Comparison of ENCODE assay signal across 8 mouse cellular contexts in the genomic region with DNA sequence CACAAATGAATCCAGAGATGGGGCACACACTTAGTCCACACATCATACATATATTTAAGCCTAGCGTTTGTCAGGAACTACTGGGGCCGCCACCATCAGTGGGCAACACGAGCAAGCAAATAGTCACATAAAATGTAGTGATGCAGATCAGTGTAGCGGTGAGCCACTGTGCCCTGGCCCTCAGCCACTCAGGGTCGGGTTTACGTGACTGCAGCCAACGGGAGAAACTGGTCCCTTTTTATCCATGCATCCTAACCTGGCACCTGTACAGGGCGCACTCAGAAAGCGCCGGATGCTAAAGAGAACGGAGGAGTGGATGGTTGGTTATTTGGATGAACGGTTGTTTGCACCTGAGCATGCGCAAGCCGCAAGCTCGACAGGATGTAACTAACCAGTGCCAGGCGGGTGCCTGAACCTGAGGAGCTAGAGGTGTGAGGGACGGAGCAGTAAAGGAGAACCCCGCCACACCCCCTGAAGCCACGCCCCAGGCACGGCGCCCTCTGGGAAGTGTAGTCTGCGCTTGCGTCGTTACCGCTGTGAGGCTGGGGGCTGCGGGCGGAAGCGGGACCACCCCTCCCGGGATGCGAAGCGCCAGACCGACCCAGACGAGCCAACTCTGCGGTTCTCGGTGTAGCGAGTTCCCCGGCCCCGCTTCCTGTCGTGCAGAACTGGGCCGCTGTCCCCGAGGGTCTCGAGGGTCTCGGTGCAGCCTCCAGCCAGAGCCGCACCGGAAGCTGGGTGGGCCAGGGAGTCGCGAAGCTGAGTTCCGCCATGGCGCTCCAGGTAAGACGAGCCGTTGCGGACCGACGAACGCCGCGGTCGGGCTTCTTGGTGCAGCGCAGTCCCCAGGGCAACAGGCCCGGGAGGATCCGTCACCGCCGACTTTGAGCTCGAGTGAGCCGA. TPM values are rescaled to one million over a fixed set of nuclear protein-coding genes. Genes with fewer than 3 reads are reported as not detected.
DNase-seq lines count a peak whose midpoint lies in the region; ATAC-seq and TF ChIP-seq lines count a peak whose summit lies in the region.

A gene (plus strand): TSS at position 482 of the 903 bp plus-strand sequence.

- peak within 1 kb of the TSS; percentile 87 for H3K4me2 ChIP-seq in lung, embryonic 15.5 days

- H3K27me3 ChIP-seq in Patski = peaks cover 26% of the 10 kb centered on the region
- H3K27me3 ChIP-seq in hindbrain, embryonic 10.5 days (ENCODE audit: insufficient read depth, poor library complexity, severe bottlenecking) = peaks cover 6% of the 10 kb centered on the region; the same call in 1 of the 2 replicates
- no peaks in the 10 kb centered on the region for H3K27me3 ChIP-seq in lung, embryonic 15.5 days

- no peaks in the 10 kb centered on the region for H3K36me3 ChIP-seq in hindbrain, embryonic 10.5 days
- H3K36me3 ChIP-seq in lung, embryonic 15.5 days = no peaks in the 10 kb centered on the region

- DNase-seq in Patski (ENCODE audit: low read depth, low spot score) = no peak
- DNase-seq in cerebellum, adult 9-11 months = peak; percentile 98
- DNase-seq in frontal cortex, adult 2 months (ENCODE audit: extremely low spot score in 1 of 2, low spot score in 1 of 2) = peak; percentile 72 to 89
- peak; percentile 88 for DNase-seq in hindbrain, embryonic 10.5 days (ENCODE audit: low spot score)
- peak; percentile 50 for DNase-seq in layer of hippocampus, adult 9-10 months (ENCODE audit: low spot score)
- peak; percentile 71 for DNase-seq in ovary, adult 18-20 months (ENCODE audit: low spot score)
- DNase-seq in thymus, postnatal 0 days (ENCODE audit: low spot score) = peak; percentile 92

- peak within 1 kb of the TSS; percentile 89 for H3K4me3 ChIP-seq in hindbrain, embryonic 10.5 days
- peak within 1 kb of the TSS; percentile 89 for H3K4me3 ChIP-seq in lung, embryonic 15.5 days

- peak within 1 kb of the TSS; percentile 83 for H3K9ac ChIP-seq in lung, embryonic 15.5 days

- no peak for TF ChIP-seq CTCF in Patski (IDR thresholded peaks at IDR 0.05)

- POLR2A ChIA-PET in Patski (lab: Charles Lee) = interaction anchor here (0.9 to 3.2 kb wide), 3 partner anchors 10 to 50 kb away, joined by 5 to 13 read pairs (median 5); a partner anchor contains a TSS

- WGBS in hindbrain, embryonic 10.5 days = 1% methylated on average over 65 of the region's 65 CpGs
- WGBS in lung, embryonic 15.5 days = under 1% methylated on average over 65 of the region's 65 CpGs

- H3K27ac ChIP-seq in hindbrain, embryonic 10.5 days = peak within 1 kb of the TSS; percentile 95
- H3K27ac ChIP-seq in lung, embryonic 15.5 days = peak within 1 kb of the TSS; percentile 70

- H3K4me1 ChIP-seq in hindbrain, embryonic 10.5 days (replicated peaks) = peaks cover 25% of the 10 kb centered on the region
- H3K4me1 ChIP-seq in lung, embryonic 15.5 days = peaks cover 16% of the 10 kb centered on the region

- CTCF ChIA-PET in Patski (lab: Charles Lee) = interaction anchor here (1.0 kb wide), 1 partner anchor 23 kb away, joined by 3 read pairs; no protein-coding TSS in a partner anchor

- in situ Hi-C loops in Patski (cut with MboI; ENCODE audit: low pct_unique_long_range_greater_than_20kb) = no loop called here

- no peaks in the 10 kb centered on the region for H3K9me3 ChIP-seq in hindbrain, embryonic 10.5 days
- H3K9me3 ChIP-seq in lung, embryonic 15.5 days = no peaks in the 10 kb centered on the region

- peak; percentile 91 for ATAC-seq in Patski
- ATAC-seq in lung, embryonic 15.5 days (ENCODE audit: borderline replicate concordance, extremely low read depth, low FRiP score, low TSS enrichment) = peak; percentile 95

RNA-seq across cellular contexts. Expression of the gene that starts here (rescaled TPM):
- 36.0 TPM for polyA plus RNA-seq in Patski (2021)
- polyA plus RNA-seq in frontal cortex, adult 2 months (2012; rRNA removed) = 44.5 and 48.0 TPM in 2 replicates
- polyA plus RNA-seq in hindbrain, embryonic 10.5 days (2016; fragmentation: Nextera tagmentation; extraction: Ambion mirVana) = 27.7 and 28.1 TPM in 2 replicates
- 18.5 and 19.8 TPM in 2 replicates for polyA plus RNA-seq in lung, embryonic 15.5 days (2015; fragmentation: Nextera tagmentation; extraction: Ambion mirVana)
- 13.3 and 14.4 TPM in 2 replicates for polyA plus RNA-seq in thymus, postnatal 0 days (2015; fragmentation: Nextera tagmentation; extraction: Ambion mirVana)
